In the genomic region with DNA sequence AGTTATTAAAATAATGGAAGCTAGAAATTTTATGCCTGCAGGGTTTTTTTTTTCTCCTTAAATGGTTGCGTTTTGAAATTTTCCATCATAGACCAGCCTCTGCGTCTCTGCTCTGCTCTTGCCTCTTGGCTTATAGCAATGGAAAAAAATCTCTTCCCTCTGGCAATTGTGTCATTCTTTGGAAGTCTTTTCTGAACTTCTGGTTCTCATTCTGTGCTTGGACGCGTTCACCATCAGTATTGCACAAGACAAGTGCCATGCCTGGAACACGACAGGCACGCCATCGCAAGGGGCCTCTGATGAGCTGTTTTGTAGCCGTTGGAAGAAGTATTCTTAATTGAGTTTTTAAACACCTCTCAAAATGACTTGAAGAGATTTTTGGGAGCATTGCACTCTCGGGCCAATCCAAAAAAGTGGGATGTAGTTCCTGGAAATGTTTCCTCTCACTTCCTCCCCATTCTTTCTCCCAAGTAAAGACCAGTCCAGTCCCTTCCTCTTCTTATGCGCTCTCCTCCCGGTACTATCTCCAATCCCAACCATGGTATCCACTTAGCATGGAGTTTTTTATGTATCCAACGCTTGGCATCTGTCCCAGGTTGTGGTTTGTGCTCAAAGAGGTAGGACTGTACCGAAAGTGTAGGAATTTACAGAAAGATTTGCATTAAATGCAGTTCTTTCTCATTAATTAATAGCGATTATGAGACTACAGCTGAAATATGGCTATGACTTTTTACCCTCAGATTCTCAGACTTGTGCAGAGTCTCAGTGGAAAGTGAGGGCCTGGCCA, we compare ENCODE assay signal across 12 mouse cellular contexts.
A peak's percentile ranks its signal among the peaks of the same experiment; 100 is the strongest.
DNase-seq lines count a peak whose midpoint lies in the region; ATAC-seq and TF ChIP-seq lines count a peak whose summit lies in the region.
"Had no signal": no experiment of that assay in that cellular context is flagged by ENCODE, and none has a peak within 500 bp of the region (broad histone marks: within the 10 kb centered on the region; RNA-seq: fewer than 3 reads in every experiment).

No protein-coding gene starts in this region.

- ATAC-seq in embryonic facial prominence, embryonic 15.5 days (ENCODE audit: insufficient number of reproducible peaks, low FRiP score, low TSS enrichment, low read depth): no peak; the same call in 1 of the 2 replicates
- ATAC-seq in heart, embryonic 16.5 days (replicated peaks; ENCODE audit: extremely low read depth, insufficient read depth, low FRiP score): no peak
- no peak for ATAC-seq in liver, postnatal 0 days
- ATAC-seq: intestine, postnatal 0 days had no signal

- TF ChIP-seq CTCF in liver, postnatal 0 days (IDR thresholded peaks at IDR 0.05; ENCODE audit: low read depth): no peak

- H3K27ac ChIP-seq in embryonic facial prominence, embryonic 15.5 days (replicated peaks): peak overlapping the region; percentile 65
- peak overlapping the region; percentile 17; the same call in 1 of the 2 replicates for H3K27ac ChIP-seq in heart, embryonic 16.5 days (ENCODE audit: low read length)
- H3K27ac ChIP-seq in liver, postnatal 0 days (ENCODE audit: low read depth): no peak overlapping the region
- H3K27ac ChIP-seq: forebrain, embryonic 10.5 days had no signal

- H3K9ac ChIP-seq in embryonic facial prominence, embryonic 15.5 days: no peak overlapping the region
- H3K9ac ChIP-seq in heart, embryonic 16.5 days (ENCODE audit: low read length): no peak overlapping the region
- H3K9ac ChIP-seq in liver, postnatal 0 days (replicated peaks): no peak overlapping the region

- WGBS in embryonic facial prominence, embryonic 15.5 days: 50% methylated on average over 14 of the region's 14 CpGs
- WGBS in heart, embryonic 16.5 days: 74% methylated on average over 14 of the region's 14 CpGs
- 83% methylated on average over 14 of the region's 14 CpGs for WGBS in liver, postnatal 0 days (ENCODE audit: insufficient replicate concordance)

- TF ChIP-seq EP300 in liver, postnatal 0 days (IDR thresholded peaks at IDR 0.05; ENCODE audit: low read depth): no peak

- H3K4me2 ChIP-seq in embryonic facial prominence, embryonic 15.5 days (replicated peaks): no peak overlapping the region
- H3K4me2 ChIP-seq in heart, embryonic 16.5 days (ENCODE audit: low read depth, low read length): no peak overlapping the region
- no peak overlapping the region for H3K4me2 ChIP-seq in liver, postnatal 0 days (ENCODE audit: low read depth, low read length)

- peak; percentile 79 for DNase-seq in gastrocnemius, adult 18-20 months (ENCODE audit: low spot score)
- no peak for DNase-seq in gastrocnemius, postnatal 10 days
- peak; percentile 68 for DNase-seq in lung, postnatal 25 days (ENCODE audit: low spot score)
- DNase-seq in liver, postnatal 0 days: no peak
- DNase-seq in c-Kit-positive CD71-positive TER-119-positive erythroid progenitor cells, embryonic 14.5 days (ENCODE audit: low spot score): no peak
- DNase-seq in cerebellum, adult 9-10 months: no peak
- DNase-seq: cerebellum, postnatal 14 days; right cerebral cortex, postnatal 4 days had no signal

- H3K36me3 ChIP-seq in embryonic facial prominence, embryonic 15.5 days: no peaks in the 10 kb centered on the region
- no peaks in the 10 kb centered on the region for H3K36me3 ChIP-seq in heart, embryonic 16.5 days (ENCODE audit: control insufficient read depth, insufficient read depth)
- no peaks in the 10 kb centered on the region for H3K36me3 ChIP-seq in liver, postnatal 0 days (replicated peaks; ENCODE audit: insufficient read depth, low read length)
- H3K36me3 ChIP-seq: forebrain, embryonic 10.5 days had no signal

- no peak overlapping the region for H3K4me3 ChIP-seq in embryonic facial prominence, embryonic 15.5 days (replicated peaks)
- no peak overlapping the region for H3K4me3 ChIP-seq in heart, embryonic 16.5 days (ENCODE audit: low read length)
- H3K4me3 ChIP-seq in liver, postnatal 0 days (ENCODE audit: low read depth, low read length): no peak overlapping the region
- H3K4me3 ChIP-seq: forebrain, embryonic 10.5 days had no signal

- 0 out of 2 replicates have a peak, but pooled peaks cover 6% of the 10 kb centered on the region for H3K4me1 ChIP-seq in embryonic facial prominence, embryonic 15.5 days
- H3K4me1 ChIP-seq in heart, embryonic 16.5 days (ENCODE audit: control insufficient read depth, insufficient read depth, low read length): no peaks in the 10 kb centered on the region
- no peaks in the 10 kb centered on the region for H3K4me1 ChIP-seq in liver, postnatal 0 days (ENCODE audit: insufficient read depth)
- H3K4me1 ChIP-seq: forebrain, embryonic 10.5 days had no signal

- H3K9me3 ChIP-seq in embryonic facial prominence, embryonic 15.5 days (replicated peaks): no peaks in the 10 kb centered on the region
- H3K9me3 ChIP-seq in heart, embryonic 16.5 days (replicated peaks; ENCODE audit: control insufficient read depth, low read length): no peaks in the 10 kb centered on the region
- H3K9me3 ChIP-seq in liver, postnatal 0 days (ENCODE audit: low read length): no peaks in the 10 kb centered on the region
- H3K9me3 ChIP-seq: forebrain, embryonic 10.5 days had no signal

- no peaks in the 10 kb centered on the region for H3K27me3 ChIP-seq in embryonic facial prominence, embryonic 15.5 days
- no peaks in the 10 kb centered on the region for H3K27me3 ChIP-seq in heart, embryonic 16.5 days (ENCODE audit: control insufficient read depth, insufficient read depth, low read length)
- no peaks in the 10 kb centered on the region for H3K27me3 ChIP-seq in liver, postnatal 0 days (ENCODE audit: insufficient read depth, low read length)

Comparison
In these comparisons a context has a peak if more than half of its experiments do, and no peak if none do; other contexts are left out.
1. DNase-seq: peak in gastrocnemius, adult 18-20 months (single experiment) and lung, postnatal 25 days (single experiment); none in gastrocnemius, postnatal 10 days (single experiment), liver, postnatal 0 days (single experiment), c-Kit-positive CD71-positive TER-119-positive erythroid progenitor cells, embryonic 14.5 days (single experiment) and cerebellum, adult 9-10 months (single experiment).